Mouse (Mus musculus) heart, postnatal 0 days (tissue): ENCODE data around the gene Ift52. TPM values are rescaled to one million over a fixed set of nuclear protein-coding genes. Genes with fewer than 3 reads are reported as not detected.

Experiments
- ATAC-seq: fragments of 200-750 bp; cut with Nextera tagmentation; 2 replicates; pipeline ENCODE4 v1.8.0; 2017; ENCODE audit warnings: low read depth, moderate number of reproducible peaks, moderate library complexity; ENCODE audit not compliant: insufficient read depth
- DNase-seq: peaks from one replicate; pipeline ENCODE4 v3.0.0-alpha.2; 2016; ENCODE audit warnings: low spot score
- H3K27ac ChIP-seq: fragments of 300-500 bp; sonication (generic); 2 replicates; pipeline ENCODE4 v1.5.1; 2014; ENCODE audit warnings: low read depth, mild to moderate bottlenecking
- H3K27me3 ChIP-seq: fragments of 300-500 bp; sonication (generic); 2 replicates; pipeline ENCODE4 v1.6.1; 2014; ENCODE audit warnings: low read length, mixed read lengths; ENCODE audit not compliant: control insufficient read depth, insufficient read depth
- H3K36me3 ChIP-seq: fragments of 300-500 bp; sonication (generic); replicated peaks from 2 replicates; pipeline ENCODE4 v1.6.1; 2014; ENCODE audit warnings: low read length, mixed read lengths; ENCODE audit not compliant: control insufficient read depth, insufficient read depth
- H3K4me1 ChIP-seq: fragments of 300-500 bp; sonication (generic); 2 replicates; pipeline ENCODE4 v1.6.1; 2014; ENCODE audit warnings: antibody characterized with exemption; ENCODE audit not compliant: control insufficient read depth, insufficient read depth
- H3K4me2 ChIP-seq: fragments of 300-500 bp; sonication (generic); 2 replicates; pipeline ENCODE4 v1.6.1; 2014; ENCODE audit warnings: low read depth, mild to moderate bottlenecking, low read length, moderate library complexity
- H3K4me3 ChIP-seq: fragments of 300-500 bp; sonication (generic); 2 replicates; pipeline ENCODE4 v1.5.1; 2014; ENCODE audit warnings: low read depth, low read length
- H3K9ac ChIP-seq: fragments of 300-500 bp; sonication (generic); replicated peaks from 2 replicates; pipeline ENCODE4 v1.6.1; 2014; ENCODE audit warnings: low read depth, low read length, mixed read lengths
- H3K9me3 ChIP-seq: fragments of 300-500 bp; sonication (generic); replicated peaks from 2 replicates; pipeline ENCODE4 v1.6.1; 2016; ENCODE audit warnings: low read length; ENCODE audit not compliant: control insufficient read depth
- CTCF ChIP-seq: IDR thresholded peaks from 2 replicates; pipeline ENCODE4 v1.5.1; 2016; ENCODE audit warnings: antibody characterized with exemption, control low read depth, low read depth
- EP300 ChIP-seq: IDR thresholded peaks from 2 replicates; pipeline ENCODE4 v1.6.1; 2016; ENCODE audit warnings: antibody characterized with exemption, low read depth
- WGBS: fragments of 180-500 bp; shearing (Covaris S2); extraction: QIAGEN DNeasy Blood & Tissue Kit; methylation state at CpG from one replicate; pipeline ENCODE4 v1.1.7; 2014; 5-methylcytosine and 5-hydroxymethylcytosine counted together
- microRNA-seq: library from miRNA; unstranded; fragments of <30 nt; microRNA quantifications from one replicate; pipeline ENCODE4, GENCODE M21; 2016
- polyA plus RNA-seq: library from polyadenylated mRNA; unstranded; fragments of >200 nt; fragmentation: Nextera tagmentation; extraction: Ambion mirVana; gene quantifications from 2 replicates; pipeline ENCODE4 v1.2.1, GENCODE M21; 2015
- total RNA-seq: library from RNA; depleted of rRNA; stranded (reverse); fragments of >200 nt; gene quantifications from 2 replicates; pipeline ENCODE4 v1.2.3, GENCODE M21; 2014; ENCODE audit warnings: low replicate concordance; rRNA removed

The Ift52 gene
- total and polyA plus RNA-seq, 2 experiments from 2014 or later, result 18.5 to 31.3 TPM

DNA sequence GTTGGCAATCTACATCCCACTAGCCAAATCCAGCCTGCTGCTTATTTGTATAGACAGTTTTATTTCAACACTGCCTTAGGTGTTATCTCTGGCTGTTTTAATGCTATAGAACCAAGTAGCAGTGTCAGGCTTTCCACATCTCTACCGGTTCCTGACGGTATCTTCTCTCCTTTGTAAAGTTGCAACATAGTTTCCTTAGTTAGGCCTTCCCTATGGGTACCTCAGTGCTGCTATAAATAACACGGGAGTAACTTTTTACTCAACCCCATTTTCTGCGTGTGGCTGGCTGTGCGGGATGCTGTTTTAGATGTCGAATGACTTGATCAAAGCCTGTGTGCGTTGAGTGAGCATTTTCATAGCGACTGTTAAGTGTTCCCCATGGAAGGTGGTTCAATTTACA is 69.4 kb downstream of the Ift52 start:
- Histone ChIP-seq H3K9me3 (no peaks in the 10 kb centered on the region), H3K4me2 (no peak overlapping the region), H3K9ac (no peak overlapping the region), H3K4me3 (no peak overlapping the region), H3K27me3 (no peaks in the 10 kb centered on the region), H3K27ac (no peak overlapping the region), H3K4me1 (no peaks in the 10 kb centered on the region), H3K36me3 (no peaks in the 10 kb centered on the region)
- no peak for ATAC-seq
- no peak for TF ChIP-seq CTCF
- no peak for TF ChIP-seq EP300
- WGBS, result 46% methylated on average over 8 of the region's 8 CpGs
- no peak for DNase-seq

DNA sequence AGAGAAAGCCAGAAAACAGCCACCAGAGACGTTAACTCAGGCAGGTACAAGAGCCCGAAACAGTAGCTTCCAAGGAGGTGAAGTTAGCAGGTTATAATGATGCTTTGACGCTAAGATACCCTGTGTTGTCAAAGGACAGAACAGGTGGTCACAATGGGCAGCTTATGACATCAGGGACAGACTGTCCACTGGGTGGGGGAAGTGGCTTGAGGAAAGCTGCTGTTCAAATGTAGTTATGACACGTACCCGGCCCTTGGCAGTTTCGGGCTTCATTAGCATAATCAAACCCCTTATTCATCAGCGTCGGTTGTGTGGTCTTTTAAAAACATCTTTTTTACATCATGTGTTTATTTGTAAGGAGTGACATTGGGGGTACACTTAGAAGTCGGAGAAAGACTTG is 70.6 kb downstream of the Ift52 start, which contains the start of gene Gtsf1l:
Gene Gtsf1l (minus strand): TSS at position 128 of the 400 bp plus-strand sequence.
- Histone ChIP-seq H3K36me3 (no peaks in the 10 kb centered on the region), H3K27ac (no peak within 1 kb of the TSS), H3K4me2 (no peak within 1 kb of the TSS), H3K4me1 (no peaks in the 10 kb centered on the region), H3K9me3 (no peaks in the 10 kb centered on the region), H3K4me3 (no peak within 1 kb of the TSS), H3K27me3 (no peaks in the 10 kb centered on the region), H3K9ac (no peak within 1 kb of the TSS)
- TF ChIP-seq CTCF, result no peak
- no peak for DNase-seq
- WGBS, result 81% methylated on average over 9 of the region's 9 CpGs
- ATAC-seq, result no peak

- WGBS, result 70% methylated on average over 5 of the region's 5 CpGs
- Histone ChIP-seq H3K4me1 (no peaks in the 10 kb centered on the region), H3K4me2 (no peak overlapping the region), H3K4me3 (no peak overlapping the region), H3K27ac (no peak overlapping the region), H3K36me3 (no peaks in the 10 kb centered on the region), H3K9ac (no peak overlapping the region), H3K27me3 (no peaks in the 10 kb centered on the region), H3K9me3 (no peaks in the 10 kb centered on the region)
- ATAC-seq, result no peak
- TF ChIP-seq EP300 (no peak), CTCF (peak; percentile 37; the same call in 1 of the 2 replicates)
- no peak for DNase-seq
Observed at GRCm38 (mm10) chr2:163089475-163090123, 72.4 kb downstream of the Ift52 start.

- TF ChIP-seq EP300, result no peak
- WGBS, result 74% methylated on average over 10 of the region's 10 CpGs
- DNase-seq, result no peak
Observed at GRCm38 (mm10) chr2:163094909-163095308, 77.8 kb downstream of the Ift52 start.

More at GRCm38 (mm10) chr2:163094909-163095308, 77.8 kb downstream of the Ift52 start:
- Histone ChIP-seq H3K4me2 (no peak overlapping the region), H3K36me3 (no peaks in the 10 kb centered on the region), H3K4me1 (no peaks in the 10 kb centered on the region), H3K9me3 (no peaks in the 10 kb centered on the region), H3K27me3 (no peaks in the 10 kb centered on the region), H3K9ac (no peak overlapping the region), H3K4me3 (no peak overlapping the region), H3K27ac (no peak overlapping the region)
- no peak for ATAC-seq

Small RNA genes within 50 kb of the gene (microRNA-seq; reads per million reads assigned to microRNA genes)
- gene Gm22174 (not detected), gene Mir7003 (not detected)

Other genes starting within 250 kb of the Ift52 start
- gene Srsf6, start 85.8 kb upstream of the Ift52 start, total RNA-seq, result 71.6 and 76.9 TPM in 2 replicates
- gene Srsf6, start 85.8 kb upstream of the Ift52 start, polyA plus RNA-seq, result 45.8 and 59.2 TPM in 2 replicates
- not detected in 2 replicates for gene L3mbtl1, start 73.9 kb upstream of the Ift52 start, total RNA-seq
- gene L3mbtl1, start 73.9 kb upstream of the Ift52 start, polyA plus RNA-seq, result not detected in 2 replicates
- not detected in 2 replicates for gene Sgk2, start 30.0 kb upstream of the Ift52 start, total RNA-seq
- gene Sgk2, start 30.0 kb upstream of the Ift52 start, polyA plus RNA-seq, result not detected in 2 replicates
- 2.8 and 4.3 TPM in 2 replicates for gene Mybl2, start 37.3 kb downstream of the Ift52 start, total RNA-seq
- gene Mybl2, start 37.3 kb downstream of the Ift52 start, polyA plus RNA-seq, result 3.4 and 3.8 TPM in 2 replicates
- not detected in 2 replicates for gene Gtsf1l, start 70.5 kb downstream of the Ift52 start, total RNA-seq
- not detected in 2 replicates for gene Gtsf1l, start 70.5 kb downstream of the Ift52 start, polyA plus RNA-seq
- 0.19 and 1.0 TPM in 2 replicates for gene Tox2, start 185.8 kb downstream of the Ift52 start, total RNA-seq
- gene Tox2, start 185.8 kb downstream of the Ift52 start, polyA plus RNA-seq, result 1.2 and 1.7 TPM in 2 replicates